Mouse (Mus musculus): ENCODE measurements around the gene Nemp1.

Nemp1 gene

DNA sequence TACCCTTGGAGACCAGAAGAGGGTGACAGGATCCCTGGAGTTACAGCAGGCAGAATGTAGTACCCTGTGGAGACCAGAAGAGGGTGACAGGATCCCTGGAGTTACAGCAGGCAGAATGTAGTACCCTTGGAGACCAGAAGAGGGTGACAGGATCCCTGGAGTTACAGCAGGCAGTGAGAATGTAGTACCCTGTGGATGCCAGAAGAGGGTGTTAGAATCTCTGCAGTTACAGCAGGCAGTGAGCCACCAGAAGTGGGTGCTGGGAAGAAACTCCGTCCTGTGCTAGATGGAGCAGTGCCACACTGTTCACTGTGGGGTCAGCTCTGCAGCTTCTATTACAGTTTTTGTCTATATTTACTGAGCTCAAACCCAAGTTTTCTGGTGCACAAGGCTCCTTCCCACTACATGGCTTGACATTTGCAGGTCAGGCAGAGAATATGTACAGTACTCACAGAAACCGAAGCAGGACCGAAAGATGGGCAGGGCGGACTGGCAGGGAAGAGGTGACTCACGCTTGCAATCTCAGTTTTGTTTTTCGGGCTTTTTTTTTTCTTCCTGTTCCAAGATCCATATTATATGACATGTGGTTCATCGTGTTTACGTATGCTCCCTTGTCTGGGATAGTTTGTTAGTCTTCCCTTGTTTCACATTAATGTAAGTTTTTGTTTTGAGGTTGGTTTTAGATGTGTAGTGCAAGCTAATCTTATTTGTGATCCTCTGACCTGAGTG lies 8.3 kb downstream of the Nemp1 start:
- DNase-seq (ENCODE audit: low spot score), result peak; percentile 77

DNA sequence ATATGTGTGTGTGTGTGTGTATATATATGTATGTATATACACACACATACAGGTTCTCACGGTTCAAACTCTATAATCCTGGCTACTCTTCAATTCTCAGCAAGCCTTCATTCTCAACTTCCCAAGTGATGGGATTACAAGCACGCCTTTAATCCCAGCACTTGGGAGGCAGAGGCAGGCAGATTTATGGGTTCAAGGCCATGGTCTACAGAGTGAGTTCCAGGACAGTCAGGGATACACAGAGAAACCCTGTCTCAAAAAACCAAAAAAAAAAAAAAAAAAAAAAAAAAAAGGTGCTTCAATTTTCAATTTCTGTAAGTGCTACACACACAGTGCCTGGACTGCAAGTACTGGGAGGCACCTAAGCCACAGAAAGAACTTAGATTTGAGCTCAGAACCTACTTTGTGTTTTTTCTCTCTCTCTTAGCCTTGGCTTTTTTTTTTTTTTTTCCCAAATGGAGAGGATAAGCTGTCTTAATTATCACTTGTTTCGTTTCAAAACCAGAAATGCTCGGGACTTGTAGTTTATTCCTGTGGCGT lies 9.2 kb downstream of the Nemp1 start:
- no peak for DNase-seq (ENCODE audit: low spot score)

DNA sequence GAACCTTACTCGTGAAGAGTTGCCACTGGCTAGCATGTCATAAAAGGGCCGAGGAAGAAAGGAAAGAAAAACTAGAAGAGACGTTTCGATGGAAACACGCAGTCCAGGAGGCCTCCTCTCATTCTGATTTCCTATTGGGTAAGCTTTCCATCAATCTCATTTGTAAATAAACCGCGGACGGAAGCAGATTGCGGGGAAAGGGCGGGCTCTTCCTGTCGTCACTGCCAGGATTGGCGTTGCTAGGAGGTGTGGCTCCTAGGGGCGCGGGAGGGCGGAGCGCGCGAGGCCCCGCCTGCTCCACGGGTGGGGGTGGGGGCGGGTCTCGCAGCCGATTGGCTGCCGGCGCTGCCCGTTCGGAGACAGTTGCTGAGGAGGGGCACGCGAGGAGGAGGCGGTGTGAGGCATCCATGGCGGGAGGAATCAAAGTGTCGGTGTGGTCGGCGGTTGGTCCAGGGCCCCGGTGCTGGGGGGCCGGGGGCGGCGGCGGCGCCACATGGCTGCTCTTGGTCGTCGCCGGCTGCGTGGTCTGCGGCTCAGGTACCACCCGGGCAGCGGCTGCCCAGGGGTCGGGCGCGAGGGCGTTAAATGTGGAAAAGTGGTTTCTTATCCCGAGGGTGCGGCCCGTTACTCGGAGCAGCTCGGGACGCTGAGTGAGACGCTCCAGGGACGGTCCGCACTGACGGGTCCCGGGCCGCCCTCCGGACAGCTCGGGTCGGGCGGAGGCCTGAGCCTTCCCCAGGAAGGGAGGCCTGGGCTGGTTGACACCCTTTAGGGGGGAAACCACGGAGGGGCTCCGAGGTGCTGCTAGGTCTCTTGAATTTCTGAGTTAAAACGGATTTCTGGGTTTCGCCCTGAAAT lies 10.2 kb downstream of the Nemp1 start:
- DNase-seq (ENCODE audit: low spot score), result peak; percentile 97

DNA sequence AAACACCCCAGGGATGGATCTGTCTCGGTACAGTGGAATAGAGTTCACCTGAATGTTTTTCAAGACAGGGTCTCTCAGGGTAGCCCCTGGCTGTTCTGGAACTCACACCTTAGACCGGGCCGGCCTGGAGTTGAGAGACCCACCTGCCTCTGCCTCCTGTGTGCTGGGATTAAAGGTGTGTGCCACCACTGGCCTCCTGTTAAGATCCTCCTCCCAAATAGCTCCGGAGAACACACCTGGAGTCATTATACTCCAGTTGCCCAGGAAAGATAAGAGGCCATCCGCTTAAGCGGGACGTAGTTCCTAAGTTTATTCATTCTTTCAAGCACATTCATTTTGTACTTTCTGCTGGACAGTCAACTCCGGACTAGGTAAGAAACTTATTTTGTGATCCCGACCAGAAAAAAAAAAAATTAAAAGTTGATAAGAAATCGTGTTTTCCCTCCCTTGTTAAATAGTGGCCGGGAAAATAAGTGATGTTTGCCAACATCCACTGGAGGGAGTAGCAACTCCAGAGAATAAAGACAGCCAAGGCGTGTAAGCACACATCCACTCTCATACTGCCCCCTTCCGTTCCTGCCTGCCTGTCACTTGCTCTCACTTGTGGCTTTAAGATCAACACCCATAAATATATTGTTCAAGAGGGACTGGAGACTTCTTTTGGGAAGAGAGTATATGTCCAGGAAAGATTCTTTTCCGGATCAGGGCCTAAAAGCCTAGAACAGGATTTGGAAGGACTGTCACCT lies 11.1 kb downstream of the Nemp1 start:
- DNase-seq (ENCODE audit: low spot score), result peak; percentile 47

DNA sequence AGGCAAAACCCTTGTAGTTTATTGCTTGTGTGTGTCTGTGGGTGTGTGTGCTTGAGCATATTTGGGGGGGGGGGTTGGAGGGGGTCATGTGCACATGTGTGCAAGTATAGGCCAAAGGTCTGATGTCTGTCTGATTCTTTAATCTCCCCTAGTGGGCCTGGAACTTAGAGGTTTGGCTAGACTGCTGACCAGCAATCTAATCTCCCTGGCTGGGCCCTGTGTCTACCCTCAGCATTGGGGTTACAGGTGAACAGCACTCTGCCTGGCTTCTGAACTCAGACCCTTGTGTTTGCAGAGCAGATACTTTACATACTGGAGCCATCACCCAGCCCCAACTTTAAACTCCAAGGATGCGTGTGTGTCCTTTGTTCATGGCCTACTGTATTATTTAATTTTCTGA lies 12.5 kb downstream of the Nemp1 start:
- DNase-seq (ENCODE audit: low spot score), result no peak

DNA sequence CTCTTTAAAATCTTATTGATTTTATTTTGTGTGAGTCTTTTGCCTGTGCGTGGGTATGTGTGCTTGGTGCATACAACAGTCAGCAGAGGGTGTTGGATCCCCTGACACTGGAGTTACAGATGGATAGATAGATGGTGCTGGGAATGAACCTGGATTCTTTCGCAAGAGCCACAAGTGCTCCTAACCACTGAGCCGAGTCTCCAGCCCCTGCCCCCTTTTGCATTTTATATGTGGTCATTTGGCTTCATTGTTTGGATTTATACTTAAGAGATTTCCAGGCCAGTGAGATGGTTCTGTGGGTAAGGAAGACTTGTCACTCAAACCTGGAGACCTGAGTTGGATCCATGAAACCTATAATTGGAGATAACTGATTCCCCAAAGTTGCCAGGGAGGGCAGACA lies 13.2 kb downstream of the Nemp1 start:
- DNase-seq (ENCODE audit: low spot score), result no peak

DNA sequence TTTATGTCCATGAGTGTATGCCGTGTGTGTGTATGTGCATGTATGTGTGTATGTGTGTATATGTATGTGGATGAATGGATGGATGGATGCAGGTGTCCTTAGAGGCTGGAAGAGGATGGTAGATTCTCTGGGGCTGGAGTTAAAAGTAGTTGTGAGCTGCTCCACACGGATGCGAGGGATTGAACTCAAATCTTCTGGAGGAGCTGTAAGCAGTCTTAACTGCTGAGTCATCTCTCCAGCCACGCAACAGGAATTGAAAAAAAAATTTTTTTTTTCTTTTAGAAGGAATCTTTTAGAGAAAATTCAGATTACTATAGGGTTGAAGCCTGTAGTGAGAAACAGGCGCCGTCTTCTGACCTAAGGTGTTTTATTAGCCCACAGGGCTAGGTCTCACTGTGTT lies 16.2 kb downstream of the Nemp1 start:
- DNase-seq (ENCODE audit: low spot score), result no peak

DNA sequence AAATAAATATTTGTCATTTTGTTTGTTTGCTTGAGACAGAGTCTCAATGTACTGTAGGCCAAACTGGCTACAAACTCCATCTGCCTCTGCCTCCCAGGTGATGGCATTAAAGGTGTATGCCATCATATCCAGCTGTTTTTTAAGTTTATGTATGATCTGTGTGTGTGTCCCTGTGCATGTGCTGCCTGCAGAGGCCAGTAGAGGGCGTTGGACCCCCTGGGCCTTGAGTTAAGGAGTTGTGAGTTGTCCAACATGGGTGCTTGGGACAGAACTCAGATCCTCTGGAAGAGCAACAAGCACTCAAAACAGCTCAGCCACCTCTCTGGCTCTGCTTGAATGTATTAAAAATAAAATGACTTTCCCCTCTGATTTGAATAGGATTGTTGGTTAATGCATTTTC lies 24.4 kb downstream of the Nemp1 start:
- no peak for DNase-seq (ENCODE audit: low spot score)

DNA sequence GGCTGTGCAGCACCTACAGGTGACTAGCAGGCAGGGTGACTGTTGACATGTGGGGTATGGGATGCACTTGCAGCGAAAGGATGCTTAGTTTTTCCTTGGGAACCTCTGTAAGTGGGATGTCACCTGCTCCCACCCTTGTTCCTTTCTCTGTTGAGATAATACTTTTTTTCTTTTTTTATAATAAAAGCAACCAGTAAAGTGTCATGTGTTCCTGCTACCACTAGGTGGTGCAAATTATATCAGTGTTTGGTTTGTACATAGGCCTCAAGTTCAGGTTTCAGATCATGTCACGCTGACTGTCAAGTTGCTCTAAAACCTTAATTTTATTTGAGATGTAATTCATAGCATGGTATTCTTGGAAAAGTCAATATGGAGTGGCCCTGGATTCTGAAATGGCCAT lies 27.9 kb downstream of the Nemp1 start:
- DNase-seq (ENCODE audit: low spot score), result no peak

DNA sequence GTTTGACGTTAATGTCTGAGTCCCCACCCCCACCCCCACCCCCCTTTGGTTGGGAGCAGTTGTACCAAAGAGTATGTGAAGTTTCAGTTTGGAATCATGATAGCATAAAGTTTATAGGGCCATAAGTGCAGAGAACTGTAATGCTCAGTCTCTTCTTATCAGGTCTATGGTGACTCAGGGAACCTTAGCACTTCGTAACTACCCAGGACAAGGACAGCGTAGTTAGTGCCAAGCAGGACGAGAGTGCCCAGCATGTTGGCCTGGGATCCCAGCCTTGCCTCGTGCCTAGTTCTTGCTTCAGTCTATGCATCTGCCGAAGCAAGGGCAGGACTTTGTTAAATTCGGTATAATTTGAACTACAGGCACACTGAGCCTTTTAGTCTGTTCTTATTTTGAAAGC lies 29.1 kb downstream of the Nemp1 start:
- DNase-seq (ENCODE audit: low spot score), result no peak

DNA sequence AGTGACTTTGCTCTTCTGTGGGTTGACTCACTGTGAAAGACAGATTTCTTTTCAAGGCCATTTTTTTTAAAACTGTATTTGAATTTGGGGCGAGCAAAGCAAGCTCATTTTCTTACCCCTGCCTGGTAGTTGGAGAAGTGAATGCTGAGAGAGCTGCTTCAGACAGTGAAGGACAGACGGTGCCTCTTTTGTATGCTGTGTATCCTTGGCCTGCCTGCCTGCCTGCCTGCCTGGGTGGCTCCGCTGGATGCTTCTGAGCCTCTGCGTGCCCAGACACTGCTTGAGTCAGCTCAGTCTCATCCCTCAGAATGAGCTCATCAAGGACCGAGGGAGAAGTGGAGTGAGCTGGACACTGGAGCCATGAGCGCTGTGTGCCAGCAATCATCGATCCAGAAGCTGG lies 32.3 kb downstream of the Nemp1 start:
- no peak for DNase-seq (ENCODE audit: low spot score)

DNA sequence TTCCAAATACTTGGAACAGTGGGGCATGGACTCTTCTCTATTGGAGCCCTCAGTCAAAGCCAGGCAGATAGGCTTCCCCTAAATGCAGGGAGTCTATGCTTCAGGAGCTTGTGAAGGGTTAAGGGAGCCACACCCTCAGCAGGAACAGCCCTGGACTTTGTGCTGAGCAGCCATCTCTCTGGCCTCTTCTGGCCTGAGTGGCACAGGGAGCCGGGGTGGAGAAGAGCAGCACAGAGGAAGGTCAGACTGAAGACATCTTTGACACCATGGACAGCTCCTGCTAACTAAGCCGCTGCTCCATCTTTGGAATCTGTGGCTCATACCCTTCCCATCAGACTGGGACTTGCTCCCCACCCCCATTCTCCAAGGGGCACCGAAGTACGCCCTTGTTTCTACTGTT lies 36.6 kb downstream of the Nemp1 start:
- no peak for DNase-seq (ENCODE audit: low spot score)

DNA sequence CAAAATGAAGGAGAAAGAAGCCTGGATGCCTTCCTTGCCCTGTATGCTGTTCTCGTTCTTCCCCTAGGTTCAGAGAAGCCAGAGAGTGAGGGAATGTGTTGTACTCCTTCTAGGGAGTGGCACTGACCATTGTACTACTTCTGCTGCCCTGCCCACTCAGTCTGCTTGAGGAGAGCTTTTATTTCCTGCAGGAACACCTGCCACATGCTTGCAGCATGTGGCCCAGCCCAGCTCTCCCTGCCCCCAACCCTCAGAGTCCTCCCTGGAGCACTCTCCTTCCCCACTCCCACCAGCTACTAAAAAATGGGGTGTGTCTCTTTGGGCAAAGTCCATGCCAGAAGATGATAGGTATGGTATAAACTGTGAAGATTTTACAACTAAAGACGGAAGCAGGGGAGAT lies 37.6 kb downstream of the Nemp1 start:
- DNase-seq (ENCODE audit: low spot score), result no peak

DNA sequence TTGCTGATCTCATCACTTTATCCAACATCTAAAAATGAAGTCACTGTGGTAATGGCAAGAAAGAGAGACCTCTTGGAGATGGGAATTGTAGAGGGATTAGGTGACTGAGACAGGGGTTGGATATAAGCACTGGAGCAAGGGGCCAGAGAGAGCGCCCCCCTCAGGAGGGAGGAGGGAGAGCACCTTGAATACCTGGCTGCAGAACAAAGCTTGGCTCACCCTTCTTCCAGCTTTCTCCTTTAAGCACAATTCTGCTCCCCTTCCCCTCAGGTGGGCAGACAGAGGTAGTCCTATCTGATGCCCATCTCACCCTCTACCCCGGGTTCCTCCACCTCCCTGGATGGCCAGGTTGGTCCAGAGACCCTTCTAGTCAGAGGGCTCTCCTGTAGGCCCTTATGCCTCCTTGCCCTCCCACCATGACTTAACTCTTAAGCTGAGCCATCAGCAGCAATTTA lies 38.1 kb downstream of the Nemp1 start, which contains the start of gene Myo1a:
Gene Myo1a (plus strand): TSS at position 405 of the 455 bp plus-strand sequence.
- DNase-seq (ENCODE audit: low spot score), result no peak

DNA sequence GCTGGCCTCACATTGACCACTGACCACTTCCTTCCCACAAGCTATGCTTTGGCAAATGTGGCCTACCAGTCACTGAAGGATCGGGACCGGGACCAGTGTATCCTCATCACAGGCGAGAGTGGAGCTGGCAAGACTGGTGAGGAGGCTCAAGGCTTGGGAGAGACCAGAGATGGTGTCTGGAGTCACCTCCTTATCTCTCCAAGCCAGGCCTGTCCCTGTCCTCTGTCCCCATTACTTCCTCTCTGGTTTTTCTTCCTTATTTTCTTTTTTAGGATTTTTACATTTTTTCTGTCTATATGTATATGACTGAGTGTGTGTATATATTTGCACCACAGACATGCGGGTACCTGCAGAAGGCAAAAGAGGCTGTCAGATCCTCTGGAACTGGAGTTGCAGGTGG lies 39.1 kb downstream of the Nemp1 start:
- DNase-seq (ENCODE audit: low spot score), result no peak

DNA sequence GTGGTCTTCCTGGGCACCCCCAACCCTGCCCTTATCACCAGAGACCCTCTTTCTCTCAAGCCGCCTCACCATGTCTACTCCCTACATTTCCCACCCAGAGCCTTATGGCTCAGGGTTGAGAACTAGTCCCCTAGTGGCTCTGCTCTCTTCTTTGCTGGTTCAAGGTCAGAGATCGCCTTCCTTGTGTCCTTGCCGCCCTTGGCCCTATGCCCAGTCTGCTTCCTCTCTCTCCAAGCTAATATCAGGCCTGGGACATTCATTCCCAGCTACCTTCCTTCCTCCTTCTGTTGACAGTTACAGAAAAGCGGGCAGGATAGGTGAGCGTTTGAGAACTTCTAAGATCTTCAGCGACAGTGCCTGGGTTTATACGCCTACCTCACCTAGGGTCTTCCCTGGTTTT lies 41.0 kb downstream of the Nemp1 start:
- DNase-seq (ENCODE audit: low spot score), result peak; percentile 56

DNA sequence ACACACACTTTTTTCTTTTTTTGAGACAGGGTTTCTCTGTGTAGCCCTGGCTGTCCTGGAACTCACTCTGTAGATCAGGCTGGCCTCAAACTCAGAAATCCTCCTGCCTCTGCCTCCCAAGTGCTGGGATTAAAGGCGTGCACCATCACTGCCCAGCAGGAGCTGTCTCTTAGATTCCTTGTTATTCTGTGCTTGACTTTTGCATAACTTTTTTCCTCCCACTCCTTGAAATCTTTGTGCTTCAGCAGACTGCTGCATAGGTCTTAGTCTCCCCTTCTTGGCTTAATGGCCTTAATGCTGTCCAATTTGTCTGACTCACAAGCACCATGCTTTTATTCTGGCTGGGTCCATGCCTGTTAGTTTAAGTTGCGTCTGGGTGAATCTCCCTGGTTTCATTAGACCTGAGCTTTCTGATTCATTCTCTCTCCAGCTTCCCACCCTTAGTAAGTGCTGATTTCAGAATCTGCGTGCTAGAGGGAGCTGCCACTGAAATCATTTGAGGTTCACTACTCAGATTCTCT lies 42.2 kb downstream of the Nemp1 start:
- no peak for DNase-seq (ENCODE audit: low spot score)

DNA sequence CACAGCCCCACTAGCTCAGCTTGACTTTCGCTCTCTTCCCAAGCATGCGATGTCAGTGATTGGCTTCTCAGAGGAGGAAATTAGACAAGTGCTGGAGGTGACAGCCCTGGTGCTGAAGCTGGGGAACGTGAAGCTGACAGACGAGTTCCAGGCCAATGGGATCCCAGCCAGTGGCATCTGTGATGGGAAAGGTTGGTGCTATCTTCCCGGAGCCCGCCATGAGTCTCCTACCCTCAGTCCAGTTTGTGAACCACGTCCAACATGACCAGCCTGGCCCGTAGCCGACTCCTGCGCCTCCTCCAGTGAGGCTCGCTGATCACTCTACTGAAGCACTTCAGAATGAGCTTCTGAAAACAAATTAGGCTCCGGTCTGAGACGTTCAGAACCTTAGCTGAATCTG lies 43.6 kb downstream of the Nemp1 start:
- no peak for DNase-seq (ENCODE audit: low spot score)

DNA sequence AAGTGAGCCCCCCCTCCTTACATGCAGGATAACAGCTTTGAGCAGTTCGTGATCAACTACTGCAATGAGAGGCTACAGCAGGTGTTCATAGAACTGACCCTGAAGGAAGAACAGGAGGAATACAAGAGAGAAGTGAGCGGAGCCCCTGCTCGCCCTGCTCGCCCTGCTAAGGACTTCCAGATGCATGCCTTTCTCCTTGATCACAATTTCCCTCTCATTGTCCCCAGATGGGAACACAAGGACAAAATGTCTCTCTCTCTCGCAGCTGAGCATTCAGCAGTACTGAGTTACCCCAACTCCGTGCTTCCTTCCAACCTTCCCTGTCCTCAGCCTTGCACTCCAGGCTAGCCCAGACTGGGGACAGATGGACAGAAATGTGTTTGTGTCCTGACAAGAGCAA lies 46.0 kb downstream of the Nemp1 start:
- no peak for DNase-seq (ENCODE audit: low spot score)

DNA sequence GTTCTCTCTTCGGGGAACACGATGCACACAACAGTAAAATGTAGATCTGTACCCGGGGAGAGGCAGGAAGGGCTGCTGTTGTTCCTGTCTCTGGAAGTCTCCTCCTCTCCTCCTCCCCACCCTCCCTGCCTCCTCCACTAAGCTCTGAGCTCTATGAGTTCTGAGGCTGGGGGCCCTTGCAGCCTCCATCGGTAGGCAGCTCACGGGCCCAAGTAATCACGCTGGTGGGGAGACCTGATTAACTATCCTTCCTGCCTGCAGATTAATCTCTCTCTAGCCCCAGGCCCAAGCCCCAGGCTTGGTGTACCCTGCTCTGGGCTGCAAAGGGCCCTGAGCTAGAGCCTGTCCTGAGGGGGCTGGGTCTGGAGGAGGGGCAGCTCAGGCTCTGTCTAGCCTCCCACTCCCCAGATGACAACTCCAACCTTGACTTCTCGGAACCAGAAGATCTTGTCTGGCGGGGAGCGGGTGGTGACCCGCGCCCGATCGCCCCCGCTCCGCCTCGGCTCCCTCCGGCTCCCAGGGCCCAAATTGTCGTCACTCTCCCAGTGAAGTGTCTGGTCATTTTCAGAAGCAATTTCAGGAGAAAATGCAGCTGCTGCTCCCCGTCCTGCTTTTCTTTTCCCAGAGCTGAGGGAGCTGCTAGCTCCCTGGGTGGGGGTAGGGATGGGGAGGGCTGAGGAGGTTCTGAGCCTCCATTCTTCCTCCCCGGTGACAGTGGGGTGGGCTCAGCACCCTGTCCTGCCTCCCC lies 55.1 kb downstream of the Nemp1 start:
- DNase-seq (ENCODE audit: low spot score), result no peak

DNA sequence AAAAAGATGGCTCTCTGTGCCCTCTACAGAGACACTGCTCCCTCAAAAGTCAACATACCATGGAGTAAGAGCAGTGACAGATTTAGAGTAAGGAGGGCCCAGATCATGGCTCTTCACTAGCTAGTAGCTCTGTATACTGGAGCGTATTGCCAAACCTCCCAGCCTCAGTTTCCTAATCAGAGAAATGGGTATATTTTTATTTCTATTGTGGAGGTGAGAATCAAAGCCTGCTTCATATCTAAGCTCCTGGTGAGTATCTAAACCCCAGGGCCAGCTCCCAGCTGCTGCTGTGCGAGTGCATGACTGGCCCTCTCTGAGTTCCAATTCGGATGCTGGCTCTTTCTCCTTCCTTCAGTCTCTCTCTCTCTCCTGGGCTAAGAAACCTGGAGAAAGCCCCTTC lies 57.5 kb downstream of the Nemp1 start, which contains the start of gene Tac2:
Gene Tac2 (plus strand): TSS at position 301 of the 400 bp plus-strand sequence.
- no peak for DNase-seq (ENCODE audit: low spot score)
